Mouse (Mus musculus) adipocyte (in vitro differentiated cells): ENCODE results near the gene Prkcz.
A peak's percentile ranks its signal among the peaks of the same experiment; 100 is the strongest.
"Not testable (repeated sequence)": the region's sequence is repeated elsewhere in the genome, so short reads cannot be mapped to it uniquely, and the experiment has no call there.

ENCODE experiments used
- DNase-seq: peaks from one replicate; pipeline ENCODE4 v3.0.0-alpha.2; 2016; ENCODE audit warnings: low spot score

Gene Prkcz

GRCm38 (mm10) chr4:155283001-155283503 is 78.1 kb downstream of the Prkcz start:
- DNase-seq, result no peak

- no peak for DNase-seq
Observed at GRCm38 (mm10) chr4:155282231-155282630, 78.9 kb downstream of the Prkcz start.

GRCm38 (mm10) chr4:155281652-155282051 is 79.5 kb downstream of the Prkcz start:
- peak; percentile 41 for DNase-seq

- DNase-seq, result no peak
Observed at GRCm38 (mm10) chr4:155281227-155281626, 79.9 kb downstream of the Prkcz start.

GRCm38 (mm10) chr4:155280768-155281121 is 80.4 kb downstream of the Prkcz start:
- DNase-seq, result no peak

- no peak for DNase-seq
Observed at GRCm38 (mm10) chr4:155279926-155280767, 81.0 kb downstream of the Prkcz start.

- DNase-seq, result no peak
Observed at GRCm38 (mm10) chr4:155279054-155279453, 82.1 kb downstream of the Prkcz start.

GRCm38 (mm10) chr4:155277963-155278362 is 83.2 kb downstream of the Prkcz start:
- DNase-seq, result no peak

- no peak for DNase-seq
Observed at GRCm38 (mm10) chr4:155274851-155275250, 86.3 kb downstream of the Prkcz start.

GRCm38 (mm10) chr4:155274451-155274850 is 86.7 kb downstream of the Prkcz start:
- no peak for DNase-seq

GRCm38 (mm10) chr4:155268382-155268781 is 92.8 kb downstream of the Prkcz start:
- peak; percentile 47 for DNase-seq

GRCm38 (mm10) chr4:155267639-155268175 is 93.5 kb downstream of the Prkcz start:
- no peak for DNase-seq

- DNase-seq, result no peak
Observed at GRCm38 (mm10) chr4:155267047-155267543, 94.1 kb downstream of the Prkcz start.

- DNase-seq, result no peak
Observed at GRCm38 (mm10) chr4:155264521-155265321, 96.4 kb downstream of the Prkcz start.

- no peak for DNase-seq
Observed at GRCm38 (mm10) chr4:155252253-155252652, 108.9 kb downstream of the Prkcz start.

GRCm38 (mm10) chr4:155251147-155251546 is 110.0 kb downstream of the Prkcz start:
- DNase-seq, result no peak

- no peak for DNase-seq
Observed at GRCm38 (mm10) chr4:155250361-155251117, 110.6 kb downstream of the Prkcz start.

- DNase-seq, result peak; percentile 74
Observed at GRCm38 (mm10) chr4:155249648-155250351, 111.4 kb downstream of the Prkcz start, which contains the start of gene Faap20. TSS of gene Faap20 (plus strand) at chr4:155249802.

GRCm38 (mm10) chr4:155249257-155249647 is 111.9 kb downstream of the Prkcz start:
- peak; percentile 96 for DNase-seq

- DNase-seq, result not testable (repeated sequence)
Observed at GRCm38 (mm10) chr4:155248054-155248453, 113.1 kb downstream of the Prkcz start.

- DNase-seq, result no peak
Observed at GRCm38 (mm10) chr4:155246691-155247105, 114.5 kb downstream of the Prkcz start.
